Mouse (Mus musculus): ENCODE measurements around the gene Tctn1. TPM values are rescaled to one million over a fixed set of nuclear protein-coding genes. Genes with fewer than 3 reads are reported as not detected.
A peak's percentile ranks its signal among the peaks of the same experiment; 100 is the strongest.
"Not testable (repeated sequence)": the region's sequence is repeated elsewhere in the genome, so short reads cannot be mapped to it uniquely, and the experiment has no call there.

Tctn1 gene
- total RNA-seq, 2 experiments from 2014 or later: 12.7 to 13.6 TPM

DNA sequence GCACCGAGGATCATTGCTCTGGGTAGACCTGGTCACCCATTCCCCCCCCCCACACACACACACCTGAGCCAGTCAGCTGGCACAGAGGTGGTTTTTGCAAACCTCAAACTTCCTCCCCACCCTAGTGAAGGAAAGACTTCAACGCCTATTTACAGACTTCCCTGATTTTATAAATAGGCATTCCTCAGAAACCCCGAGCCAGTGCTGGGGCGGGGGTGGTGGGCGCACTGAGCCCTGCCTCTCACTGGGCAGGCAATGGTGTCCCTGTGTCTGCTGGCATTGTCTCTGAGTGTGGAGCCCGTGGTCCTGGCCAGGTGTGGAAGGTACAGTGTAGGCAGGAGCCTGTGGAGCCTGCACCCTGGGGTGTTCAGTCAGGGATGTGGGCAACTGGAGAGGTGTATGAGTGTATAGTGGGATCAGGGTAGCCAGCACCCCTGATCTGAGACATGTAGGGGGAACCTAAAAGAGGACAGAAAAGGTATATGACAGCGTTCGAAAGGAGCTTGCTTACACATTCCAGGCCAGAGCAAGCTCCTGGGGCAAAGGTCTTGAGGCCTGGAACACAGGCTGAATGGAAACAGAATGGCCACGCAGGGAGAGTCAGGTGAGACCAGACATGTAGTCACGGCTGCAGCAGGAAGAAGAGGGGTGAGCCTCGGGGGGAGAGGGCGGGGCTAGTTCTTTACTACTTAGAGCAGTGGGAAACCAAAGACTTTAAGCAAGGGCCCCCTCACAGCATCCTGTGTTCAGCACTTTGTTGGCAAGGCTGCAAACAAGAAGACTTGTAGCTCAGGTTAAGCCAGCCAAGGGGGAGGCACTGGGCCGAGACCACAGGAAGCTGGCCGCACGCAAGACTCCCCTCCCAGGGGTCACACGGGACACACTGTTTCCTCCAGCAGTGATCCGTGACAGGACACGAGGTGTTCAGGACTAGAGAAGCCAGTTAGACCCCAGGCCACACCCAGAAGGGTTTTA, 44.3 kb downstream of the Tctn1 start:
- no peak for DNase-seq (ENCODE audit: low spot score in 2 of 2)

DNA sequence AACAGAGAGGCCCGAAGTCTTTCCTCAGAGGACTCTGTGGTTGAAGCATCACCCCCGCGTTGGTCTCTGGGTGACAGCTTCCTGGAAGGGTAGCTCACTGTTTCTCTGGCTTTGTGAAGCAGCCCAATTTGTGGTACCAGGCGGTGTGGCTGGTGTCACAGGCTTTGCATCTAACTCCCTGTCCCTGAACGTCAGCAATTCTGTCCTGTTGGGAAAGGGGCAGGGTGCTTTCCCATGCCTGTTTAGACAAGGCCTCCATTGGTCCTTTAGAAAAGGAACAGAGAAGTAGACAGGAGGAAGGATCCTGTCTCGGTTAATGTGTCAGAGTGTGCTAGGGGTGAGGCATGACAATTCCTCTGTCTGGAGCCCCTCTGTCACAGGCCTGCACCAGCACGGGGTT, 45.3 kb downstream of the Tctn1 start:
- DNase-seq (ENCODE audit: low spot score in 2 of 2): no peak

DNA sequence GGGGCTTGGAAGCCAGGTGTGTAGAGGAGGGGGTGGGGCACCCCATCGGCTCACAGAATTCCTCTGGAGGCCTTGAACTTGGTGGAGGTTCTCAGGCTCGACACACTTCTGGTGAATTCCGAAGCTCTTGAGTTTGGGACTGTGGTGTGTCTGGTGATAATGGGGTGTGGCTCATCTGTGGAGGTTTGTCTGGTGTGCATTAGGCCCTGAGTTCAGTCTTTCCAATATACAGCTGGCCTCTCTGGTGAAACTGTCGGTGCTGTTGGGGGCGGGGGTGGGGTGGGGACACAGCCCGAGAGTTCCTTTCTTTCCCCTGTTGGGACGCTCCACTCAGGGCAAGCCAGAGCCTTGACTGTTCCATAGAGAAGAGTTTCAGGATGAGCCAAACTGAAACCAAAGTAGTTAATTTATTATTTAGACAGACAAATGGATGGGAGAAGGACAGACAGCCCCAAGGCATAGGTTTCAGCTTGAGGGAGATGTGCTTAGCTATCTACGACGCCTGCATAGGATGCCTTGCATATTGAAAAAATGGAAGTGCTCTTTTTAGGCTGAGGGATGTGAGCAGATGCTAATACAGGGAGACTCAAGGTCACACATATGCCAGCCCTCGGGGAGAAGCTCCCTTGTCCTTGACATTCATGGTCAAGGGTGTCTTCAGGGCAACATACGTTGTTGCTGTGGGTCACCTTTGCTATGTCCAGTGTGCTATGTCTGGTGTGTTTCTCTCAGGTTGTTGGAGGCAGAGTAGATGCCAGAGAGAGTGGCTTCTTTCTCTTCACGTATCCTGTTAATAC, 46.0 kb downstream of the Tctn1 start:
- no peak for DNase-seq (ENCODE audit: low spot score in 2 of 2)

DNA sequence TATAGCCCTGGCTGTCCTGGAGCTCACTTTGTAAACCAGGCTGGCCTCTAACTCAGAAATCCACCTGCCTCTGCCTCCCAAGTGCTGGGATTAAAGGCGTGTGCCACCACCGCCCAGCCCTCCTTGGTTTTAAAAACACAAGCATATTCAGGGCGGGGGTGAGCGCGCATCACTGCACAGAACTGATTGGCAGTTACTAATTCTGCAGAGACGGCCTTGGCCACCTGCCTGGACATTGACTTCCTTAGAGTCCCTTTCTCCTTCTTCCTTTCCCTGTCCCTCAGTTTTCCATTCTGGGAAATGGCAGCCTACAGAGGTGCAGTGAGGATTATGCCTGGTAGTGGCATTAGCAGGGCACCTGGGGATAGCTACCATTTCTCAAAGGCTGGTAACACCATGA, 46.6 kb downstream of the Tctn1 start:
- no peak for DNase-seq (ENCODE audit: low spot score in 2 of 2)

DNA sequence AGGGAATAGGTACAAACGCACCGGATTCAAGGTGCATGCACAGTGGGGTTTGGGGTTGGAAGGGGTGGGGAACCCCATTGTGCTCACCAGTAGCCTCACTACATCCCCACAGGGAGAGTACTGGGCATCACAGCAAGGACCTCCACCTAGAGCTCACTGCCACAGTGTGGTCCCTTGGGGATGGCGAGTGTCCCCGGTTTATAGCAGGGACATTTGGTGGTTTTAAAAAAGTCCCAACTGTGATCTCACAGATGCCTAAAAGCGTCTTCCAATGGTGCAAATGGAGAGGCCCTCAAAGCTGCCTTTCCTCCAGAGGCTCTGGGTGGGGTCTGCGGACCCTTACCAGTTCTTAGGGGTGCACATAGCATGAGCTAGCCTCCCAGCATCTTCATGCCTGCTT, 50.4 kb downstream of the Tctn1 start:
- no peak for DNase-seq (ENCODE audit: low spot score in 2 of 2)

DNA sequence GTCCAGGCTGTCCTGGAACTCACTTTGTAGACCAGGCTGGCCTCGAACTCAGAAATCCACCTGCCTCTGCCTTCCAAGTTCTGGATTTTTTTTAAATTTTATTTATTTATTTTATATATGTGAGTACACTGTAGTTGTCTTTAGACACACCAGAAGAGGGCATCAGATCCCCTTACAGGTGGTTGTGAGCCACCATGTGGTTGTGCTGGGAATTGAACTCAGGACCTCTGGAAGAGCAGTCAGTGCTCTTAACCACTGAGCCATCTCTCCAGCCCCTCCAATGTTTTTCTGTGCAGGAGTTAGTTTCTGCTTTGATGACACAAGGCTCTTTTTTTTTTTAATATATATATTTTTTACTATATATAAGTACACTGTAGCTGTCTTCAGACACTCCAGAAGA, 51.4 kb downstream of the Tctn1 start:
- not testable (repeated sequence) for DNase-seq (ENCODE audit: low spot score in 2 of 2)

DNA sequence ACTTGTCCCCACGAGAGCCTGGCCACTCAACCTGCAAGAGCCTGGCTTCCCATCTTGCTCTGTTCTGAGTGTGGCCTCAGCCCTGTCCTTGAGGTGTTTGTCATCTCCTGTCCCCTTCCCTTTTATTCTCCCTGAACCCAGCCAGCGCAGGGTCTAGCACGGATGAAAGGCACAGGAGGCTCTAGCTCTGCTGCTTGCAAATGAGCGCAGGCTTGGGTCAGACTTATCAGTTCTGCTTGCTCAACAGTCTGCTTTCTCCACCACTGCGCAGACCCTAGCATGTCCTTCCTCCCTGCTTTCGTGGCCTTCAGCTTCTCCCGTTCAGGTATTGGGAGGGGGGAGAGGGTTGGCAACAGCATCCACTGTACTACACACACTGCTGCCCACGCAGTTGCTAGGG, 52.1 kb downstream of the Tctn1 start:
- DNase-seq (ENCODE audit: low spot score in 2 of 2): no peak

DNA sequence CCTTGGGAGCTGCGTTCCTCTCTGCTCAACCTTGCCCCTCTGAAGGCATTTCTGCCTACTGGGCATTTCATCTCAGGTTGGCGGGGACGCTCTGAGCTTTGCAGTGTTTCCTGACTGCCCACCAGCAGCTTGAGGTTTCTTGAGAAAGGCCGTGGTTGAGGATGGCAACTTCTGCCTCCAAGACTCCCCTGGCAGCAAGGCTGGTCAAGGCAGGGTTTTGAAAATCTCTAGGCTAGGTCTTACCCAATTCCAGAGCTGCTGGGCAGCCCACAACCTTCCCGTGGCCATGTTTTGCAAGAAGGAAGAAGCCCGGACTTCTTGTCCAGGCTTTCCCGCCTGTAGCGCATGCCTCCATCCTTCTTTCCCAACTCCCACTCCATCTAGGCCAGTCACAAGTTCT, 53.4 kb downstream of the Tctn1 start:
- DNase-seq (ENCODE audit: low spot score in 2 of 2): no peak

DNA sequence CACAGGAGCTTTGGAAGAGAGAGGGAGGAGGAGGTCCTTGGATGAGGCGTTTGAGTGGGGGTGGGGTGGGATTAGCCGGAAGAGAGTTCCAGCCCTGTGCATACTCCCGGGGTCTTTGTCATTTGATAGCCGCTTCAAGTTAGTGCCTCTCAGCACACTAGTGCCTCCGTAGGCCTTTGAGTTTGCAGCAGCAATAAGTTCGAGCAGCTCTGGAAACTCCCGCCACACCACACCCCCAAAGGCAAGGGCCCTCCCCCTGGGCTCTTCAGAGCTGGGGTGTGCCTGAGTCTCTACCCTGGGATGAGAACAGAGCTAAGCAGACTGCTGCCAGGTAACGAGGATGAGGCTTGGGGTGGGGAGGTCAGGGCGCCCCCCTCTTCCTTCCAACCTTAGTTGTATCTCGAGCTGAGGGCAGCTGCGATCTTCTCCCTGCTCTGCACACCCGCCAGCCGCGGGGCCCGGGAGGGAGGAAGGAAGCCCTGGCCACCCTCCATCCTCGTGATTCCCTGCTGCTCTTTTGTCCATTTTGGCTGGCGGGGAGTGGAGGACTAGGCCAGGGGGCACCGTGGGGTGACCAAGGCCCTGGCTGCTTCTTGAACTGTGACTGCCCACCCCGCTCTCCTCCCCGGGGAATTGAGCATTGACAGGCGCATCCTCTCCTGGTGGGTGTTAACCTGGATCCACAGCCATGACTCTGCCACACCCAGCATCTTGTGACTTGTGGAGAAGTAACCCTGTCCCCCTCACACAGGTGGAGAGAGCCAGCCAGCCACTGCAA, 54.5 kb downstream of the Tctn1 start:
- peak in 1 of 2 experiments; percentile 28 for DNase-seq (ENCODE audit: low spot score in 2 of 2)

DNA sequence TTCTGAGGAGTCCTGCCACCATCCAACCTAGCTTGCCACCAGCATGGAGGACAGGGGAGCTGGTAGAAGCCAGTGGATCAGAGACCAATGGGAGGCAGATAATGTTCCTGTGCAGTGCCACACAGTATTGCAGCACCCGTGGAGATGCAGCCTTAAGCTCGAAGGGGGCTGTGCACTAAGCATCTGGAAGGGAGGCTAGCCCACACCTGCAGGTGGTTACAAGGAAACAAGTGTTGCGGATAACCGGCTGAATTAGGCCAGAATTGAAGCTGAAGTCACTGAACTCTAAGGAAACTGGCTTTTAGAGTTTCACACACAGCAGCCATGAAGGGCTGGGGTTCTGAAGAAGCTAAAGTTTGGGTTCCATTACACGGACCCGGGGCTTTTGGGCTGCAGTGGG, 55.4 kb downstream of the Tctn1 start:
- no peak for DNase-seq (ENCODE audit: low spot score in 2 of 2)

DNA sequence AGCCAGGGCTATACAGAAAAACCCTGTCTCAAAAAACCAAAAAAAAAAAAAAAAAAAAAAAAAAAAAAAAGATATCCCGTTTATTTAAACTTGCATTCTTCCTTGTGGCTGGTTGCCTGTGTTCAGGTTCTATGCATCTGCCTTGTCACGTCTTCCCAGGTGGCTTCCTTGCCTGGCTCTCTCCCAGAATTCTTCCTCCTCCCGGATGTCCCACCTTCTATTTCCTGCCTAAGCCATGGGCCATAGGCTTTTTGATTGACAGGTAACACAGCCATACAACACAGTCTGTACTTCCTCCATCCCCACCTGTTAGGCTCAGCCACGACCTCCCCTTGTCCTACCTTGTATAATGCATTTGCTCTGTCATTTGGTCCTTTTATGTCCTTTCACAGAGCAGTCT, 57.8 kb downstream of the Tctn1 start, which contains the start of gene Hvcn1:
Gene Hvcn1 (plus strand): TSS at position 330 of the 400 bp plus-strand sequence.
- DNase-seq (ENCODE audit: low spot score in 2 of 2): no peak

DNA sequence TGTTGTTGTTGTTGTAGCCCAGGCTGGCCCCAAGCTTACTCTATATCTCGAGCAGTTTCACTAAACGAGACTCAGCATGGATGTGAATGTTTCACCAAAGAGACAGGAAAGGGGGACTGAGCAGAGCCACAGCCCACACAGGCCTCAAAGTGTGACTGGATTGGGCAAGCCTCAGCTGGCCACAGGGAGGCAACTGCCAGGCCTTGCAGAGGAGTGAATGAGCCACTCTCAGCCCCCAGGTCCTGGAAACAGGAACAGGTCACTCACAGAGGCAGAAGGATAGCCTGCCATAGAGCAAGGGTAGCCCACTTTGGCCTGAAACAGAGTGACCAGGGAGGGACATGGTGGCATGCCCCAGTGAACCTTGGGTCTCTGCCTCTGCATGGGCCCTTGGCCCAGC, 60.1 kb downstream of the Tctn1 start:
- no peak for DNase-seq (ENCODE audit: low spot score in 2 of 2)

DNA sequence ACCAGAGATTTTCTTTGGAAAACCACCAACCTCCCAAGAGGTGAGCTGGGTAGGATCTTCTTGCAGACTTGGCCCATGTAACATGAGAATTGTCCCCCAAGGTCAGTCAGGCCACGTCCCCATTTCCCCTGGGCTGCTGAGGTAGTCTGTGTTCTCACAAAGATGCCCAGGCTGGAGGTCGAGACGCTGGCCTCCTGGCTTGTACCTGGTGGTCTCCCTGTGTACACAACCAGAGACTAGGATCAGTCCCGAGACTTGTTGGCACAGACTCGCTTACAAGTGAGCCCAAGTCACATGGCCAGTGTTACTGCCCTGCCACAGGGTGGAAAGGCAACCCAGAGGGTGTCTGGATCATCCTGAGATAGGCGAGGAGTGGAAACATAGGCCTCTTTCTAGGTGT, 62.4 kb downstream of the Tctn1 start:
- DNase-seq (ENCODE audit: low spot score in 2 of 2): no peak

DNA sequence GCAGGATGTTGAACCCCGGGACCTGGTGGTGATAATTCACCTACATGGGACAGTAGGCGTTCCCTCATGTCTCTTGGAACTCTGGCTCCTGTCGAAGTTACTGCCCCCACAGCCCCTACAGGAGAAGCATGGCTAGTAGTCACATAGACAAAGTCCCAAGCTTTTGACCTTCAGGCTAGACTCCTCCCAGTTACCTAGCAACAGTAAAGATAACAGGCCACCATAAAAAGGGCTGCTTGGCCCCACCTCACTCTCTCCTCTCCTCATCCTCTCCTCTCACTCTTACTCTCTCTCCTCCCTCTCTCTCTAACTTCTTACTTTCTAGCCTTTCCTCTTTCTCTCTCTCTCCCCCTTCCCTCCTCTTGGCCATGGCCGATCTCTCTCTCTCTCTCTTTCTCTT, 63.4 kb downstream of the Tctn1 start:
- no peak for DNase-seq (ENCODE audit: low spot score in 2 of 2)

DNA sequence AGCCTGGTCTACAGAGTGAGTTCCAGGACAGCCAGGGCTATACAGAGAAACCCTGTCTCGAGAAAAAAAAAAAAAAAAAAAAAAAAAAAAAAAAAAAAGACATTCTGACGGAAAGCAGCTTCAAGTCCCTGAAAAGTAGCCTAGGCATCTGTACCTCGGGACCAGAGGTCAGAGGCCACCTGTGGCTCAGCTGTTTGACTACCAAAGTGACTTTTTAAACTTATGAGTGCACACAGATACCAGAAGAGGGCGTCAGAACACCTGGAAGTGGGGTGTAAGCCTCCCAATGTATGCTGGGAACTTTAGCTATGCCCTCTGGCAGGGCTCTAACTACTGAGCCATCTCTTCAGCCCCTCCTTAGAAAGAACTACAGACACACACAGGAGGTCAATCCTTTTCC, 71.9 kb downstream of the Tctn1 start:
- DNase-seq (ENCODE audit: low spot score in 2 of 2): no peak

DNA sequence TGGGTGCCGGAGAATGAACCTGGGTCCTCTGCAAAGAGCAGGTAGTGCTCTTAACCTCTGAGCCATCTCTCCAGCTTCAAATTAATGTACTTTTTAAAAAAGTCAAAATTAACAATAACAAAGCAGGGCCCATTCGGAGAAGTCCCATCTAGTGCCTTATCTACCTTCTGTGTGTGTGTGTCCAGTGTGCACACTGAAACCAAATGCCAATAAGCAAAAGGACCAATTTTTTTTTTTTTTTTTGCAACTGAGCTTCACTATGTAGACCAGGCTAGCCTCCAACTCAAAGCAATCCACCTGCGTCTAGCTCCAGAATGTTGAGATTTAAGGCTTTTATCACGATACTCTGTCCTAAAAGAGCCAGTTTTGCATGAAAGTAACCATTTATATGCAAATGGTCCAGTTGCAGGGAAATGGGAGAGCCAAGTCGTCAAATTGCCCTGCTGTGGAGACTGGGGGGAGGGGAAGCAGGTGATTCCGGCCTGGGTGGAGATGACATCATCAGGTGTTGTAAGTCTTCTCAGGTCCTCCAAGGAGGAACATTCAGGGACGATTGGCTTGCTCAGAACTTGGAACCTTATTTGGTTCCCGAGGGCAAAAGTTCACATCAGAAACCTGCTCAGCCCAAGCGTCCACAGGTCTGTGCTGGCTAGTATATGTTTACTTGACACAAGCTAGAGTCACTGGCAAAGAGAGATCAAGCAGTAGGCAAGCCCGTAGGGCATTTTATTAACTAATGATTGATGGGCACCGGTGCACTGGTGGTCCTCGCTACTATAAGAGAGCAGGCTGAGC, 72.8 kb downstream of the Tctn1 start:
- no peak for DNase-seq (ENCODE audit: low spot score in 2 of 2)

DNA sequence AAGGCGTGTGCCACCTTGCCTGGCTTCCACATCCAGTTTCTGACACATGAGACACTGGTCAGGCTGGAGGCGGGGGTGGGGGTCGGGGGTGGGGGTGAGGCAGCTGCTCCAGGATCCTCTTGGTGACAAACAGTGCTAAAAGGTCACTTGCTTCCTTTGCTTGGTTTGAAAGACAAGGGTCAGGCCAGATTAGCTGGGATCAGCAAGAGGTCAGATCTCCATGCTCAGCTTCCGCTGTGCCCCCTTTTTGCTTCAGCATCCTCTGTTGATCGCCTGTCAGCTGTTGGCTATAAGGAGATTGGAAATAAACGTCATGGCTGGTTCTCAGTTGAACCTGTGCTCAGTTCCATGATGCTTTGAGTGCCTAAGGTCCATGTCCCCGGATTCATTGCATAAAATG, 73.8 kb downstream of the Tctn1 start:
- DNase-seq (ENCODE audit: low spot score in 2 of 2): no peak

DNA sequence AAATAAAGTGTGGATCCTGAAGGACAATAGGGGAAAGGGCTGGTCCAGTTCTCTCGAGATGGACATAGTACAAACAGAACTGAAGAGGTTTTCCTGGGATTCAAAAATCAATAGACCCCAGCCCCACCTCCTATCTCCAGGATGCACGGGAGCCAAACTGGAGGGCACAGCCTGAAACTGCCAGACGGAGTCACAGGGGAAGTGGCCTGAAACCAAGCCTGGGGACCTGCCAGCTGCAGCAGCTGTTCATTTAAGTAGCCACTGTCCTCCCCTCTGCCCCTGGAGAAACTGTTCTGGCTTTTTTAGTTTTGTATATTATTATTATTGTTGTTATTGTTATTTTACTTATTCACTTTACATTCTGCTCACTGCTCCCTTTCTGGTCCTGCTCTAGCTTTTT, 75.1 kb downstream of the Tctn1 start:
- no peak for DNase-seq (ENCODE audit: low spot score in 2 of 2)

All from layer of hippocampus, postnatal 14 days (tissue).